Mouse (Mus musculus) T-helper 17 cell (primary cell): ENCODE results near the gene P2rx2.

ENCODE experiments used
- in situ Hi-C, 2 experiments: fragments of 300-600 bp; cut with MboI, MseI; formaldehyde crosslinking; loops; 1 replicate in 1 of 2; 2 replicates in 1 of 2; pipeline ENCODE4 v1.15.1; 2025; ENCODE audit warnings: high pct_unique_total_duplicates in 2 of 2

P2rx2 gene

GRCm38 (mm10) chr5:110342648-110343284, at the start of gene P2rx2:
Gene P2rx2, minus strand, starts transcription at chr5:110343212.
- in situ Hi-C loops, result no loop called here

- in situ Hi-C loops, result no loop called here
Observed at GRCm38 (mm10) chr5:110392727-110393126, 49.7 kb upstream of the P2rx2 start.

GRCm38 (mm10) chr5:110390631-110391030, 47.6 kb upstream of the P2rx2 start:
- in situ Hi-C loops, result no loop called here

GRCm38 (mm10) chr5:110387332-110387731, 44.3 kb upstream of the P2rx2 start:
- in situ Hi-C loops, result no loop called here

- in situ Hi-C loops, result no loop called here
Observed at GRCm38 (mm10) chr5:110386371-110387330, 43.6 kb upstream of the P2rx2 start.

- in situ Hi-C loops, result no loop called here
Observed at GRCm38 (mm10) chr5:110385263-110385662, 42.3 kb upstream of the P2rx2 start.

GRCm38 (mm10) chr5:110384491-110384890, 41.5 kb upstream of the P2rx2 start:
- in situ Hi-C loops, result no loop called here

- in situ Hi-C loops, result no loop called here
Observed at GRCm38 (mm10) chr5:110379823-110380222, 36.8 kb upstream of the P2rx2 start.

- in situ Hi-C loops, result no loop called here
Observed at GRCm38 (mm10) chr5:110379086-110379485, 36.1 kb upstream of the P2rx2 start.

GRCm38 (mm10) chr5:110378181-110378583, 35.2 kb upstream of the P2rx2 start:
- in situ Hi-C loops, result no loop called here

- in situ Hi-C loops, result no loop called here
Observed at GRCm38 (mm10) chr5:110376802-110377433, 33.9 kb upstream of the P2rx2 start.

- in situ Hi-C loops, result loop anchor here in 1 of 2 experiments (5.0 kb wide), 1 partner anchor 78 kb away; no protein-coding TSS in a partner anchor
Observed at GRCm38 (mm10) chr5:110363822-110364545, 21.0 kb upstream of the P2rx2 start.

GRCm38 (mm10) chr5:110363179-110363821, 20.3 kb upstream of the P2rx2 start:
- in situ Hi-C loops, result loop anchor here in 1 of 2 experiments (5.0 kb wide), 1 partner anchor 79 kb away; no protein-coding TSS in a partner anchor

- in situ Hi-C loops, result loop anchor here in 1 of 2 experiments (5.0 kb wide), 1 partner anchor 80 kb away; no protein-coding TSS in a partner anchor
Observed at GRCm38 (mm10) chr5:110362813-110363178, 19.8 kb upstream of the P2rx2 start.

GRCm38 (mm10) chr5:110361465-110361864, 18.5 kb upstream of the P2rx2 start:
- in situ Hi-C loops, result loop anchor here in 1 of 2 experiments (5.0 kb wide), 1 partner anchor 81 kb away; no protein-coding TSS in a partner anchor

- in situ Hi-C loops, result loop anchor here (5.0 kb wide), 2 partner anchors 70 to 275 kb away; no protein-coding TSS in a partner anchor
Observed at GRCm38 (mm10) chr5:110357531-110358179, 14.6 kb upstream of the P2rx2 start.

- in situ Hi-C loops, result loop anchor here (5.0 kb wide), 2 partner anchors 73 to 278 kb away; no protein-coding TSS in a partner anchor
Observed at GRCm38 (mm10) chr5:110354716-110355115, 11.7 kb upstream of the P2rx2 start.

GRCm38 (mm10) chr5:110347006-110347405, 4.0 kb upstream of the P2rx2 start:
- in situ Hi-C loops, result no loop called here

GRCm38 (mm10) chr5:110345553-110345952, 2.5 kb upstream of the P2rx2 start:
- in situ Hi-C loops, result no loop called here

- in situ Hi-C loops, result no loop called here
Observed at GRCm38 (mm10) chr5:110344524-110344923, 1.5 kb upstream of the P2rx2 start, which contains the start of gene Lrcol1. Gene Lrcol1, plus strand, starts transcription at chr5:110344730.
